Mouse (Mus musculus): ENCODE data around the gene Pdf.

- TF ChIP-seq POLR2A (IDR thresholded peaks at IDR 0.05; ENCODE audit: insufficient read length, low read depth) (no peak), USF1 (IDR thresholded peaks at IDR 0.05; ENCODE audit: low read depth) (no peak), TCF12 (IDR thresholded peaks at IDR 0.05; ENCODE audit: insufficient read depth, poor library complexity, severe bottlenecking) (no peak), REST (IDR thresholded peaks at IDR 0.05; ENCODE audit: insufficient read depth, insufficient read length) (no peak), POLR2AphosphoS2 (IDR thresholded peaks at IDR 0.05; ENCODE audit: insufficient read length, low read depth) (no peak), E2F4 (IDR thresholded peaks at IDR 0.05; ENCODE audit: insufficient read depth) (no peak), TCF3 (IDR thresholded peaks at IDR 0.05; ENCODE audit: insufficient read length, low read depth) (no peak)
These were observed 27.9 kb upstream of the Pdf start for GRCm38 (mm10) chr8:107076239-107076888.
